Mouse (Mus musculus): ENCODE measurements around the gene Serpinb9. TPM values are rescaled to one million over a fixed set of nuclear protein-coding genes. Genes with fewer than 3 reads are reported as not detected.
"Not testable (repeated sequence)": the region's sequence is repeated elsewhere in the genome, so short reads cannot be mapped to it uniquely, and the experiment has no call there.

Gene Serpinb9
- polyA plus RNA-seq, 1 experiment: 11.4 TPM

DNA sequence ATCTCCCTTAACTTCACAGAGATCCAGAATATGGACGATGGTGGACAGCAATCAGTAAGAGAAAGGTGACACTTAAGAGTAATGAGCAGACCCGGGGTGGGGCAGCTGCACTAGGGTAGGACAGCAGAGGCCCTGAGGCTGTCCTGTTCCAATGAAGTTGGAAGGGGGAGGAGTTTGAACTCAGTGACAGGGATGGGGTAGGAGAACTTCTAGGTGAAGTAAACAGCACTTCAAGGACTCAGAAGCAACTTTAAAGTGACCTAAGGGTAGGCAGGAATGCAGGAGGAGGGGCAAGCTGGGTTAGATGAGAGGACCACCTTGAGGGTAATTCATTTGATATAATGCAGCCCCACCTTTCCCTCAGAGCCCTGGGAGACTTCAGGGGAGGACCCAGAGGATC lies 25.1 kb downstream of the Serpinb9 start:
- Histone ChIP-seq H3K36me3 (ENCODE audit: control insufficient read depth, insufficient read depth, low read length) (no peaks in the 10 kb centered on the region), H3K27me3 (ENCODE audit: control insufficient read depth, insufficient read depth, low read length) (no peaks in the 10 kb centered on the region), H3K27ac (ENCODE audit: control insufficient read depth, insufficient read depth, low read length) (no peak overlapping the region), H3K4me3 (ENCODE audit: control insufficient read depth, insufficient read depth, low read length) (no peak overlapping the region), H3K4me1 (replicated peaks; ENCODE audit: control insufficient read depth, insufficient read depth, low read length) (no peaks in the 10 kb centered on the region)
- DNase-seq: no peak
- TF ChIP-seq POLR2A (IDR thresholded peaks at IDR 0.05; ENCODE audit: control insufficient read depth, extremely low read depth, insufficient read depth, low read length, poor library complexity) (no peak), CTCF (IDR thresholded peaks at IDR 0.05; ENCODE audit: borderline replicate concordance, control insufficient read depth, extremely low read depth, insufficient read depth, low read length, poor library complexity) (no peak)
- WGBS: 73% methylated on average over 2 of the region's 2 CpGs

DNA sequence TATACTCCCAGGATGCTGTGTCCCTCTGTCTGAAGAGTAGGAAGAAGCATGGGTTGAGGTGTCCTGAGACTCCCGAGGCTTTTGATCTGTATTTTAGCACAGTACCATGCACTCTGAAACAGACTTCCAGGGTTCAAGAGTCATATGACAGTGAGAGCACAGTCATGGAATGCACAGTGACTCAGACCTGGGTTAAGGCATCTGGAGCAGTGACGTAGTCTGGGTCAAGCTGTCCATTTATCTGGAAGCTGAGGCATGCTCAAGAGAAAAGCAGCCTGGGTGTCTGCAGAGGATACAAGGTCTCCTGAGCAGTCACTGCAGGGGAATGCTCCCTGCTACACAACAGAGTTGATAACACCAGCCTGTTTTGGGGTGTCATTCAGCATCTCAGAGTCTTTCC lies 25.5 kb downstream of the Serpinb9 start:
- no peak for TF ChIP-seq CTCF (IDR thresholded peaks at IDR 0.05; ENCODE audit: borderline replicate concordance, control insufficient read depth, extremely low read depth, insufficient read depth, low read length, poor library complexity)
- TF ChIP-seq POLR2A (IDR thresholded peaks at IDR 0.05; ENCODE audit: control insufficient read depth, extremely low read depth, insufficient read depth, low read length, poor library complexity): no peak
- Histone ChIP-seq H3K4me3 (ENCODE audit: control insufficient read depth, insufficient read depth, low read length) (no peak overlapping the region), H3K27ac (ENCODE audit: control insufficient read depth, insufficient read depth, low read length) (no peak overlapping the region), H3K36me3 (ENCODE audit: control insufficient read depth, insufficient read depth, low read length) (no peaks in the 10 kb centered on the region), H3K27me3 (ENCODE audit: control insufficient read depth, insufficient read depth, low read length) (no peaks in the 10 kb centered on the region), H3K4me1 (replicated peaks; ENCODE audit: control insufficient read depth, insufficient read depth, low read length) (no peaks in the 10 kb centered on the region)
- 83% methylated on average over 2 of the region's 2 CpGs for WGBS
- DNase-seq: no peak

DNA sequence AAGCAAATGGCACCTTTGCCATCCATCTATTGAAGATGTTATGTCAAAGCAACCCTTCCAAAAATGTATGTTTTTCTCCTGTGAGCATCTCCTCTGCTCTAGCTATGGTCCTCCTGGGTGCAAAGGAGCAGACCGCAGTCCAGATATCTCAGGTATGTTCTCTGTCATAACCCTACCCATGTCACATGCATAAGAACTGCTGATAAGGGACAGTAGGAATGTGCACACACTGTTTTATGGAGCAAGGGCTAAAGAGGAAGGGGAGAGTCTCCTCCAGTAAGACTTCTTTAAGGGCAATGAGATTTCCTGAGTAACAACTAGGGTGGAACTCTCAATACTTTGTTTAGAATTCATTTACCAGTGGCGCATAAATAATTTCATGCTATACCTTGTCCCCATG lies 26.4 kb downstream of the Serpinb9 start:
- H3K4me3 ChIP-seq (ENCODE audit: control insufficient read depth, insufficient read depth, low read length); DNase-seq; H3K36me3 ChIP-seq (ENCODE audit: control insufficient read depth, insufficient read depth, low read length); H3K27me3 ChIP-seq (ENCODE audit: control insufficient read depth, insufficient read depth, low read length); H3K4me1 ChIP-seq (replicated peaks; ENCODE audit: control insufficient read depth, insufficient read depth, low read length); H3K27ac ChIP-seq (ENCODE audit: control insufficient read depth, insufficient read depth, low read length): not testable (repeated sequence)
- 98% methylated on average over 2 of the region's 2 CpGs for WGBS

DNA sequence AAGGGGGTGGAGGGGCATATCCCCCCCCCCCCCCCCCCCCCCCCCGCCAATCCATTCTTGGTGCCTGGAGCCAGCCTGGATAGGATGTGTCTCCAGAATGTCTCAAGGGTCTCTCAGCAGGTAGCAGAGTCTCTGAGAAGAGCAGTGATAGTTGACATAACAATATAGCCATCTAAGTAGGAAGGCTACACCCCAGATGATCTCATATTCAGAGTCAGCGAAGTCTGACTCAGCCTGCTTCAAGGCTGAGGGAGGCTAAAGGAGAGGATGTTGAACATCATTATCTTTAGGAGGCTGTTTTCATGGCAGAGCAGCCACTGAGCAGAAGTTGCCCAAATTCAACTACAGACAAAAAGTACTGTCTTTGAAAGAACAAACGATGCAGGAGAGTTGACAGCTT lies 27.2 kb downstream of the Serpinb9 start:
- no peaks in the 10 kb centered on the region for H3K4me1 ChIP-seq (replicated peaks; ENCODE audit: control insufficient read depth, insufficient read depth, low read length)
- no peaks in the 10 kb centered on the region for H3K36me3 ChIP-seq (ENCODE audit: control insufficient read depth, insufficient read depth, low read length)
- 89% methylated on average over 2 of the region's 3 CpGs for WGBS
- no peak overlapping the region for H3K4me3 ChIP-seq (ENCODE audit: control insufficient read depth, insufficient read depth, low read length)
- H3K27me3 ChIP-seq (ENCODE audit: control insufficient read depth, insufficient read depth, low read length): no peaks in the 10 kb centered on the region
- no peak overlapping the region for H3K27ac ChIP-seq (ENCODE audit: control insufficient read depth, insufficient read depth, low read length)
- DNase-seq: no peak
- TF ChIP-seq POLR2A (IDR thresholded peaks at IDR 0.05; ENCODE audit: control insufficient read depth, extremely low read depth, insufficient read depth, low read length, poor library complexity) (no peak), CTCF (IDR thresholded peaks at IDR 0.05; ENCODE audit: borderline replicate concordance, control insufficient read depth, extremely low read depth, insufficient read depth, low read length, poor library complexity) (no peak)

DNA sequence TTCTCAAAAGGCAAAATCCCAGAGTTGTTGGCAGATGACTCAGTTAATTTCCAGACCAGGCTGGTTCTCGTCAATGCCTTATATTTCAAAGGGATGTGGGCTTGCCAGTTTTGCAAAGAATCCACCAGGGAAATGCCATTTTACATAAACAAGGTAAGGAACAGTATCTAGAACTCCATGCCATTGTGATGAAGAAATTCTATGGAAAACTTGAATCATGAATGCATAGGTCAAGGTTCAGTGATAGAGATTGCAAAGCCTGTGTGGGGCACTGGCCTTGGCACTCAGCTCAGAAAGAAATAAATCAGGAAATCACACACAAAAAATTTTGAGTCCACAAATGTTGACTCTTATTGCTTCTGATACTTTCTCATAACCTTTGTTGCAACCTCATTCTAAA lies 32.5 kb downstream of the Serpinb9 start:
- no peaks in the 10 kb centered on the region for H3K36me3 ChIP-seq (ENCODE audit: control insufficient read depth, insufficient read depth, low read length)

DNA sequence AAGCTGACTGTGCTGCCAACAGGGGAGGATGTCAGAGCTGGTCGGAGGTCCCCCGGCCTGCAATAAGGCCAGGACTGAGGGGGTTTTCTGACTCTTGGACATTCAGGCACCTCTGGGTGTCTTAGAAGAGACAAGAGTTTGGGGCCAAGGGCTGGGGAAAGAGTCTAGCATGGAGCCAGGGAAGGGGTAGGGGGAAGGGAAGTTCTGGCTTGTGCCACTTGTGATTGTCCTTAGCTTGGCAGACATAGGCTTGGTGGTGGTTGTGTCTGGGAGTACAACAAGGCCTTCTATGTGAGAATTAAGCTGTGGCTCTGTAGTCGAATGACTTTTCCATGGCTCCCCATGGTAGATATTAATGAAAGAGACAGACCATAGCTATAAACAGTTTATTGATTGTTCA lies 40.5 kb downstream of the Serpinb9 start:
- no peak overlapping the region for H3K27ac ChIP-seq (ENCODE audit: control insufficient read depth, insufficient read depth, low read length)
- H3K4me1 ChIP-seq (replicated peaks; ENCODE audit: control insufficient read depth, insufficient read depth, low read length): peaks cover 4% of the 10 kb centered on the region; the same call in 1 of the 2 replicates
- H3K4me3 ChIP-seq (ENCODE audit: control insufficient read depth, insufficient read depth, low read length): no peak overlapping the region
- no peak for DNase-seq
- H3K27me3 ChIP-seq (ENCODE audit: control insufficient read depth, insufficient read depth, low read length): no peaks in the 10 kb centered on the region
- no peaks in the 10 kb centered on the region for H3K36me3 ChIP-seq (ENCODE audit: control insufficient read depth, insufficient read depth, low read length)
- TF ChIP-seq CTCF (IDR thresholded peaks at IDR 0.05; ENCODE audit: borderline replicate concordance, control insufficient read depth, extremely low read depth, insufficient read depth, low read length, poor library complexity) (no peak), POLR2A (IDR thresholded peaks at IDR 0.05; ENCODE audit: control insufficient read depth, extremely low read depth, insufficient read depth, low read length, poor library complexity) (no peak)
- WGBS: 98% methylated on average over 3 of the region's 3 CpGs

More for the DNA sequence above, 32.5 kb downstream of the Serpinb9 start:
- no peaks in the 10 kb centered on the region for H3K27me3 ChIP-seq (ENCODE audit: control insufficient read depth, insufficient read depth, low read length)
- TF ChIP-seq POLR2A (IDR thresholded peaks at IDR 0.05; ENCODE audit: control insufficient read depth, extremely low read depth, insufficient read depth, low read length, poor library complexity): no peak
- no peak for TF ChIP-seq CTCF (IDR thresholded peaks at IDR 0.05; ENCODE audit: borderline replicate concordance, control insufficient read depth, extremely low read depth, insufficient read depth, low read length, poor library complexity)
- no peak for DNase-seq
- H3K4me3 ChIP-seq (ENCODE audit: control insufficient read depth, insufficient read depth, low read length): no peak overlapping the region
- H3K4me1 ChIP-seq (replicated peaks; ENCODE audit: control insufficient read depth, insufficient read depth, low read length): no peaks in the 10 kb centered on the region
- no peak overlapping the region for H3K27ac ChIP-seq (ENCODE audit: control insufficient read depth, insufficient read depth, low read length)
- WGBS: 90% methylated on average over 1 of the region's 1 CpGs

DNA sequence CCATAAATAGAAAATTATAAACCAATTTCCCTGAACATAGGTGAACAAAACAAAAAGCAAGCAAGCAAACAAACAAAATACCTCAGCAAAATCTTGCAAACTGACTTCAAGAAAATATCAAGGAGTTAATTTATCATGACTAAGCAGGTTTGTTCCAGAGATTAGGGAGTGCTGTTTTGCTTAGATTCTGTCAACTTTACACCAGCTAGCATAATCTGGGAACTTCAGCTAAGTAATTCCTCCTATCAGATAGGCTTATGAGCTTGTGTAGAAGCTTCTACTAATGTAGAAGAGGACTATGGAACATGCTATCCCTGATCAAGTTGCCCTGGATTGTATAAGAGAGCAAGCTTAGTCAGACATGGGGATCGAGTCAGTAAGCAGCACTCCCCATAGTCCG lies 44.2 kb downstream of the Serpinb9 start:
- TF ChIP-seq POLR2A (IDR thresholded peaks at IDR 0.05; ENCODE audit: control insufficient read depth, extremely low read depth, insufficient read depth, low read length, poor library complexity) (no peak), CTCF (IDR thresholded peaks at IDR 0.05; ENCODE audit: borderline replicate concordance, control insufficient read depth, extremely low read depth, insufficient read depth, low read length, poor library complexity) (no peak)
- H3K27ac ChIP-seq (ENCODE audit: control insufficient read depth, insufficient read depth, low read length): no peak overlapping the region
- WGBS: 89% methylated on average over 2 of the region's 2 CpGs
- no peak for DNase-seq
- H3K4me1 ChIP-seq (replicated peaks; ENCODE audit: control insufficient read depth, insufficient read depth, low read length): peaks cover 4% of the 10 kb centered on the region; the same call in 1 of the 2 replicates
- no peak overlapping the region for H3K4me3 ChIP-seq (ENCODE audit: control insufficient read depth, insufficient read depth, low read length)
- H3K27me3 ChIP-seq (ENCODE audit: control insufficient read depth, insufficient read depth, low read length): no peaks in the 10 kb centered on the region
- no peaks in the 10 kb centered on the region for H3K36me3 ChIP-seq (ENCODE audit: control insufficient read depth, insufficient read depth, low read length)
